Mouse (Mus musculus) G1E (cell line): ENCODE measurements at regions not wholly inside any gene's neighbourhood (a gene's known extent, or its start where the extent isn't known, plus 50 kb on each side); places are given as distances from the start of the nearest gene placed in this dataset.

Source experiments
- ATAC-seq: 2 replicates; pipeline ENCODE4 v1.8.0; 2016; ENCODE audit warnings: mild to moderate bottlenecking; ENCODE audit not compliant: insufficient number of reproducible peaks, poor library complexity, low FRiP score, severe bottlenecking; ENCODE audit errors: extremely low read depth
- DNase-seq: peaks from one replicate; pipeline ENCODE4 v3.0.0; 2012; ENCODE audit warnings: low spot score
- H3K27me3 ChIP-seq: 2 replicates; pipeline ENCODE4 v1.6.1; 2012; ENCODE audit warnings: mild to moderate bottlenecking, low read length, inconsistent platforms; ENCODE audit not compliant: insufficient read depth
- H3K36me3 ChIP-seq: replicated peaks from 2 replicates; pipeline ENCODE3; 2012; ENCODE audit warnings: mild to moderate bottlenecking, inconsistent platforms
- H3K4me1 ChIP-seq: 2 replicates; pipeline ENCODE4 v1.6.1; 2012; ENCODE audit warnings: low read depth, low read length, inconsistent platforms, mixed read lengths; ENCODE audit not compliant: insufficient read depth
- H3K4me3 ChIP-seq: 2 replicates; pipeline ENCODE4 v1.5.1; 2012; ENCODE audit warnings: low read depth, mild to moderate bottlenecking, inconsistent platforms, low read length, moderate library complexity, mixed read lengths
- H3K9me3 ChIP-seq: replicated peaks from 2 replicates; pipeline ENCODE4 v1.6.1; 2012; ENCODE audit warnings: inconsistent platforms
- CTCF ChIP-seq: IDR thresholded peaks from 2 replicates; pipeline ENCODE4 v1.5.1; 2012; ENCODE audit warnings: low read depth, low read length, inconsistent platforms, mixed read lengths
- GATA1 ChIP-seq: IDR thresholded peaks from 2 replicates; pipeline ENCODE4 v1.6.1; 2012; ENCODE audit warnings: borderline replicate concordance, low read length, inconsistent platforms, mixed read lengths
- GATA2 ChIP-seq: IDR thresholded peaks from 2 replicates; pipeline ENCODE4 v1.6.1; 2012; ENCODE audit warnings: low read depth, low read length, inconsistent platforms, borderline replicate concordance
- POLR2AphosphoS5 ChIP-seq: IDR thresholded peaks from 2 replicates; pipeline ENCODE4 v1.6.1; 2012; ENCODE audit warnings: low read depth, low read length, inconsistent platforms; ENCODE audit not compliant: insufficient replicate concordance
- TAL1 ChIP-seq: conservative IDR thresholded peaks from 2 replicates; pipeline ENCODE4 v1.6.1; 2012; ENCODE audit warnings: low read depth, low read length, inconsistent platforms, mixed read lengths

DNA sequence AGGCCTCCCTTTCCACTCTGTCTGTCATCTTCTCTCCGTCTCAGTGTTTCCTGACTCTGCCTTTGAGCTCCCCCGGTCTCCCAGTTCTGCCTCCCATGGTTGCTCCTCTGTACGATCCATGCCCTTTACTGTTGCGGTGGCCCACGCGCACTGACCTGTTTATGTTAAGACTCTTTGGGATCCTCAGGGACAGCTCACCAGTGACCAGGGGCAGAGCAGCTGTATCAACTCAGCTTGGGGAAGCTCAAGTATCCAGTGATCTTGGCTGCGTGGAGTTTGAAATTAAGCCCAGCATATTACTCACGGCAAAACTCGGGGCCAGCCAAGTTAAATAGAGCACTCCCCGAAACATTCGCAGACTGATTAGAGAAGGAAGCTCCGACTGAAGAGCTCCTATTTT, 562.8 kb downstream of the Ccdc171 start:
- Histone ChIP-seq H3K36me3 (no peaks in the 10 kb centered on the region), H3K27me3 (no peaks in the 10 kb centered on the region), H3K4me3 (no peak overlapping the region), H3K9me3 (peaks cover 47% of the 10 kb centered on the region), H3K4me1 (no peaks in the 10 kb centered on the region)
- TF ChIP-seq GATA1 (no peak), GATA2 (no peak), POLR2AphosphoS5 (no peak), TAL1 (no peak), CTCF (no peak)
- ATAC-seq = no peak
- DNase-seq = no peak

DNA sequence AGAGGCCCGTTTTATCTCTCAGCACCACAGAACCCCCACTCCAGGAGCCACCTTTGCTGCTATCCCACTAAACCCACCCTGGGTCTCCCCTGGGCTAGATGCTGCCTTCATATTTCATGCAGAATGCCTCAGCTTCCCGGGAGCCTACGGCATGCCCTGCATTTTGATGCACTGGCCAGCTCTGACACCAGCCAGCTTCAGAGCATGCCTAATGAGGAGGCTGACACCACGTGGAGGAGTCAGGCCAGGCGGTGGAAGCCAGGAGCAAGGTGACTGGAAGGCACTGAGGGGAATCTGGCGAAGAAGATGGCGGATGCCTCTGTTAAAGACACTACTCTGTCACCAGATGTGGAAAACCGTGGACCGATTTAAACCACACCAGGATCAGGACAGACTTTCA, 567.2 kb downstream of the Ccdc171 start:
- Histone ChIP-seq H3K9me3 (peaks cover 50% of the 10 kb centered on the region), H3K4me3 (no peak overlapping the region), H3K36me3 (no peaks in the 10 kb centered on the region), H3K4me1 (no peaks in the 10 kb centered on the region), H3K27me3 (no peaks in the 10 kb centered on the region)
- no peak for DNase-seq
- ATAC-seq = no peak
- no peak for TF ChIP-seq GATA1

DNA sequence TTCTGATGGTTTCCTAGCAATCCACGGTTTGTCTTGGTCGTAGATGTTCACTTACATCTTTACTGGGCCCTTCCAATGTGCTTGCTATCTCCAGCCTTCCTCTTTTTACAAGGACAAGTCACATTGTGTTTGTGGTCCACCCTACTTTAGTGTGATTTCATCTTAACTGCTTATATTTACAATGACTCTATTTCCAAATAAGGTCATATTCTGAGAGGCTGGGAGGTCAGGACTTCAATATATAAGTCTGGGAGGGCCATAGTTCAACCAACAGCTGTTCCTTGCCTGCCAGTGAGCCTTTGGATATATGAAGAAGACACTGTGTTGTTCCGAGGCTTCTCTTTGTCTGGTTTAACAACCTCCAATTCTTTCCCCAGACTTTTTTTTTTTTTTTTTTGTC, 569.9 kb downstream of the Ccdc171 start:
- DNase-seq (no peak), ATAC-seq (no peak)
- H3K36me3 ChIP-seq = no peaks in the 10 kb centered on the region
- no peak for TF ChIP-seq GATA1
- H3K27me3 ChIP-seq = no peaks in the 10 kb centered on the region
- peaks cover 57% of the 10 kb centered on the region for H3K9me3 ChIP-seq
- H3K4me1 ChIP-seq = no peaks in the 10 kb centered on the region
- no peak overlapping the region for H3K4me3 ChIP-seq

DNA sequence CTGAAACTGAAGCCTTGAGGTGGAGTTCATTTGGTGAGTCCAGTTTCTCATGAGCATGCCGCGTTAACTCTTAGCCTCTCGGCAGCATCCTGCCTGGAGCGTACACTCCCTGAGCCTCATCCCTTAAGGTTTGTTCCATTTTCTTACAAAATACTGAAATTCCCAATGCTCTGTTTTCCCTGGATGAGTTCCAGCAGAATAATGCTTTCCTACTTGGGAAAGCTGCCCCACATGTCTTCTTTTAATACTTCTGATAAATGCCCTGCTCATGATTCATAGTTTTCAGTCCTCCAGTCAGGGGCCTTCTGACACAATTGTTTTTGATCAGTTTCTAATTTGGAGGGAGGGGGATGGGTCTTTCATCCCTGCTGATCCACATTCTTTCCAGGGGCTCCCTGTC, 570.7 kb downstream of the Ccdc171 start:
- Histone ChIP-seq H3K4me3 (no peak overlapping the region), H3K36me3 (no peaks in the 10 kb centered on the region)
- no peak for ATAC-seq

DNA sequence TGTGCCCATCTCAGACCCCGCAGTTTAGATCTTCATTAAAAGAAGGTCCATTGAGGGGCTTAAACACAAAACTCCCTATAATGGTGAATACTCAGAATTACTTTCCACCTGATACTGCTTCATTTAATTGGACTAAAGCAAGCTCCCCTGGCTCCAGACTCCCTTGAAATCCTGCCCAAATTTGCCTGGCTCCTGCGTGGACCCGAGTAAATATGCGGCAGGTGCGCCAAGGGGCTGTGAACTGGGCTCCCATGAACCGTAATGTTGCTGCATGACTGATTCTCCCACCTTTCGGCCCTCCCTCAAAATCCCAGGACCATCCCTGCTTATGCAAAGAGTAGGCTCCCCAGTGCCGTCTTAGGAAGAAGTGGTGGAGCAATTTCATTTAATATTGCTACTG, 573.7 kb downstream of the Ccdc171 start:
- no peak for DNase-seq
- no peak overlapping the region for H3K4me3 ChIP-seq
- no peaks in the 10 kb centered on the region for H3K27me3 ChIP-seq
- no peaks in the 10 kb centered on the region for H3K36me3 ChIP-seq
- H3K9me3 ChIP-seq = peaks cover 59% of the 10 kb centered on the region
- TF ChIP-seq GATA2 = no peak
- no peak for TF ChIP-seq CTCF
- no peak for TF ChIP-seq TAL1
- no peak for TF ChIP-seq GATA1
- no peak for ATAC-seq
- no peaks in the 10 kb centered on the region for H3K4me1 ChIP-seq

More for the DNA sequence above, 570.7 kb downstream of the Ccdc171 start:
- Histone ChIP-seq H3K9me3 (peaks cover 59% of the 10 kb centered on the region), H3K4me1 (no peaks in the 10 kb centered on the region), H3K27me3 (no peaks in the 10 kb centered on the region)
- DNase-seq = no peak
- TF ChIP-seq CTCF (no peak), TAL1 (no peak), POLR2AphosphoS5 (no peak), GATA2 (no peak), GATA1 (no peak)

DNA sequence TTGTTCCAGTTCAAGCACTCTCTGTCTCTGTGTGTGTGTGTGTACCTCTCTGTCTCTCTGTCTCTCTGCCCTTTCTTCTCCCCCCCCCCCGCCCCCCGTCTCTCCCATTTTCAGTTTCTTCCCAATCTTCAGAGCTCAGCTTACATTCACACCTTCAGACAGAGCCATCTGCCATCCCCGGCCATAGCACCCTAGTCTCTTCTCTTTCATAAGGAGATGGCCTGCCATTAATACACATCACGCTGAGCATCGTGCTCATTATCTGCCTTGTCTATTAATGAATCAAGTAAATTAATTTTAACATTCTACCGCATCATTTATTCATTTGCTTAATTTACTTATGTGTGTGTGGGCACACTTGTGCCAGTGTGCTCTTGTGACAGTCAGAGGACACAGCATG, 573.2 kb downstream of the Bnc2 start:
- Histone ChIP-seq H3K4me1 (no peaks in the 10 kb centered on the region), H3K27me3 (no peaks in the 10 kb centered on the region), H3K4me3 (no peak overlapping the region), H3K36me3 (no peaks in the 10 kb centered on the region), H3K9me3 (peaks cover 67% of the 10 kb centered on the region)
- ATAC-seq (no peak; the same call in 1 of the 2 replicates), DNase-seq (no peak)
- TF ChIP-seq GATA1 = no peak
- no peak for TF ChIP-seq GATA2
- no peak for TF ChIP-seq POLR2AphosphoS5
- no peak for TF ChIP-seq CTCF
- TF ChIP-seq TAL1 = no peak

DNA sequence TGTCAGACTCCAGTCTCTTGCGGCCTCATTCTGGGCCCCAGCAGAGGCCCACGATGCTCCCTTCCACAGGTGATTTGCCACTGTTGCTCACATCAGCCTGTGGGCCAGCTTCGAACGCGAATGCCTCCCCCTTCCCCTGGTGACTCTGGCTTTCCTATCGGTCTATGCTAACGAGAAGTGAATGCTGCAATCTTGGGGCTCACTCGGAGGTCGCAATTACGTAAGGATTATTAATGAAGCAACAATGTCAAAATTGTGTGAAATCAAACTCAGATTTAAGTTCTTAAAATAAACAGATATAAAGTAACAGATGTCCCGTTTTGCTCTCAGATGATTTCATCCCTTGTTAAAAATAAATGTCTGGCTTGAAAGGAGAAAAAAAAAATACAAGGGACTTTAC, 572.3 kb downstream of the Bnc2 start:
- no peaks in the 10 kb centered on the region for H3K4me1 ChIP-seq
- H3K4me3 ChIP-seq = no peak overlapping the region
- H3K9me3 ChIP-seq = peaks cover 74% of the 10 kb centered on the region
- no peaks in the 10 kb centered on the region for H3K27me3 ChIP-seq
- TF ChIP-seq TAL1 (no peak), GATA1 (no peak), CTCF (no peak), GATA2 (no peak), POLR2AphosphoS5 (no peak)
- DNase-seq (no peak), ATAC-seq (no peak)
- no peaks in the 10 kb centered on the region for H3K36me3 ChIP-seq
